Mouse (Mus musculus): ENCODE results near the gene Gm9857. TPM values are rescaled to one million over a fixed set of nuclear protein-coding genes. Genes with fewer than 3 reads are reported as not detected.

The Gm9857 gene
- not detected for total RNA-seq (2021)

DNA sequence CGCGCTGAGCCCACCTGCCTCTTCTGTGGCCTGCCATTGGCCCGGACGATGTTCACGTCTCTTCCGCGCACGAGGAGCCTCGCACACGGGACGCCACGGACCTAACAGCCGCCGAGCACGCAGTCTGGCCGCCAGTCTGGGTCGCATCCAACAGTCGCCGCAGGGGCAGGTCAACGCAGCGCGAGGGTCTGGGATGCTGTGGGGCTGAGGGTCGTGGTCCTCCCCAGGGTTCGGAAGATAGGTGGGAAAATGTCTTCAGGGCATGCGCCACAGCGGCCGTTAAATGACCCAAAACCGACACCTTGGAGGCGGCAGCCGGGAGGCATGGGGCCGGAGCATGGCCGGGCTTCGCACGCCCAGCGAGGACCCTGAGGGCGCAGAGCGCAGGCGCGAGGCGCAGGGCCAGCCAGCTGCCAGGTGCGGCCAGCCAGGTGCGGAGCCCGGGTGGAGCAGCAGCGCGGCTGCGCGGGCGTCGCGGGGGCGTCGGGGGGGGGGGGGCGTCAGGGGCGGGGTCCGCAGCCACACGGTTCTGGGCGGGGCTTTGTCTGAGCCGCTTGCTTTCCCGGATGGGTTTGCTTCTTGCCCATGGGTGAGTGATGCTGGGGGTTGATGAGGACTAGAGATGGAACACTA is at the start of gene Gm9857:
Gm9857 (minus strand) TSS at position 445 of the 633 bp plus-strand sequence.
- intact Hi-C loops (cut with DNase I) = no loop called here
- DNase-seq = no peak

DNA sequence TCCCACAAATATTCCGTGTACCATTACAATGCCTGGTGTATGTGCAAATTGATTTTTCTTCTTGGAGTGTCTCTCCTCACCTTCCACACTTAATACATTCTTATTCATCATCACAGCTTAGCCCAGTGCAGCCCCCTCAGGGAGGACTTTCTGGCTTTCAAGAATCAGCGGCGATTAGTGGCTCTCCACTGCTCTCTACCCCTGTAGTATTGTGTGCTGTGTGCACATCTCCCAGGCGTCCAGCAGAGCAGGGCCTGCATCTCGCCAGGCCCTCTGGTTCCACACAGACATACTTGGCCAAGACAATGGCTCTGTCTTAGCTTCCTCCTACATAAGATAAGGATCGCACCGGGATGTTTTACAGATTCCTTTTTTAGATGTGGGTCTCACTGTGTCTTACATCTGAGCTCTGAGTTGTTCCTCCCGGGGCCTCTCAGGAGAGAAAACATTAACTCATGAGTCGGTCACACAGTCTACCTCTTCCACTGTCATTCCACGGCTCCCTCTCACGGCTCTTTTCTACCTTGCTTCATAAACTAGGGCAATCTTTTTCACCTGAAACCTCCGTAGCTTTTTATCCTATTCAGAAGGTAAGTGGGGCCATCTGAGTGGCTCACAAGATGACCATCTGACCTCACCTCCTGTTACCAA is 46.9 kb upstream of the Gm9857 start:
- DNase-seq = no peak
- intact Hi-C loops (cut with DNase I) = no loop called here

DNA sequence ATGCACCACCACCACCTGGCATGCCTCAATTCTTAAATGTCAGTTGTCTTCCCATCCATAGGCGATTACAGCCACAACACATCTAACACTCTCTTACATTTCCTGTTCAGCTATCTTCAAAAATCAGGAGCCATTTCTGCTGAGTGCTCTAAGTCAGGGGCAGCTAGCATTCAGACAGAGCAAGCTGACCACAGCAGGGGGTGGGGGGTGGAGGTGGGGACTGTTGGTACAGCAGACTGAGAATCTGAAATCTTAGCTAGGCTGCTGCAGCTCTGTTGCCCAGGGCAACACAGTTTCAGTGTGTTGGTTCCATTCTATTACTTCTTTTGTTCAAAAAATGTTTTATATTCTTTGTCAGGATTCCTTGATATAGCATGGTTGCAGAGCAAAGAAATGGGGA is 46.3 kb upstream of the Gm9857 start:
- DNase-seq = no peak
- intact Hi-C loops (cut with DNase I) = no loop called here

DNA sequence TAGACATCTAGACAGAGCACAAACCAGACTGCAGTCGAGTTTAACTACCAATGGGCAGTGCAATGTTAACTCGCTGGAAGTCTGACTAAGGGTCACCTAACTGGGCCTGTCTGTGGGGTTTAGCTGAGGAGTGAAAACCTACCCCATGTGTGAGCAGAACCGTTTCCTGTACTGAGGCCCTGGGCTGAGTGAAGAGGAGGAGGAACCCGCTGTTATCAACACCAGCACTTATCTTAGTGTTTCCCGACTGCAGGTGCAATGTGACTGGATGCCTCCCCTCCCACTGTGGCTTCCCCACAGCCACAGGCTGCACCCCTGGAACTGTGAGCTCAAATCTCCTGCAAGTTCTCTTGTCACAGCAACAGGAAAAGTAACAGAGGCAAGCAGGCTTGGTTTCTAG is 43.7 kb upstream of the Gm9857 start:
- DNase-seq = no peak
- intact Hi-C loops (cut with DNase I) = no loop called here

DNA sequence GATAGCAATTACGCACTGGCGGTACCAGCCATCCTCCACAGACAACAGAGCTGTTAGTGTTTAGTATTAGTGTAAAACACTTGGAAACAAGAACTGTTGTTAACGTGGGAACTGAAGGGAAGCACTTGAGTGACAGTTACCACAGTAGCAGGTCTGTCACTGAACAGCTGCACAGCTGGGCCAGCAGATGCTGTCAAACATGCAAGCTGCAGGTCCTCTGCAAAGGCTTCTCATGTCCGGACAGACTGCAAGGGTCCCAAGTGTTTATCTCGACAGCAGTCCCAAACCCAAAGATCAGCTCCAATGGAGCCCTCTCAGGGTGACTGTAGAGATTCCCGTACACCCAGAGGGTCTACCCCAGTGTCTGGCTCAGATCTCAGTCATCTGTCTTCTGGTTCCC is 41.7 kb upstream of the Gm9857 start:
- intact Hi-C loops (cut with DNase I) = no loop called here
- no peak for DNase-seq

DNA sequence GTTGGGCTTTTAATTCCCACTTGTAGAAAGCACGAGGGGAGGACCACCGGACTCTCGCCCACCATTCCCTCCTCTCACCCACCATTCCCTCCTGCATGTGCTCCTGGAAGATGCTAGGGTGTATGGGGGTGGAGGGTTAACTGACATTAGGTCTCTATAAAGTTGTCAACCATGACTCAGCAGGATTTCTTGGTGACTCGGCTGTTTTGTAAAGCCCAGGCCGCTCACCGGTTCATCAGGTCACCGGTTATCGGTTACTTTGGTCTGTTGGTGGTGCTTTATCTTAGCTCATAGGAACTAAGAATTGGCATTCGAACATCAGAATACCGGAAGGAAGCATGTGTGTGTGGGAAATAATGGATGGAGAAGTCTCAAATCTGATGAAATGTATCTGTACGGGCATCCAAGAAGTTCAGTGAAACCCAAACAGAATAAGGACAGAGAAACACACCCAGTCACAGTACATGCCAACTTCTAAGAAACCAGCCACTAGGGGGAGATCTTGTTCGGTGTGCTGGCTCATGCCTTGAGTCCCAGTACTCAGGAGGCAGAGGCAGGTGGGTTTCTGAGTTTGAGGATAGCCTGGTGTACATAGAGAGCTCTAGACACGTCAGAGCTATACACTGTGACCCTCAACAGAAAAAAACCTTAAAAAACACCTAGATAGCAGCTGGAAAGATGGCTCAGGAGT is 37.2 kb upstream of the Gm9857 start:
- intact Hi-C loops (cut with DNase I) = loop anchor here (5.0 kb wide), 1 partner anchor 85 kb away; no protein-coding TSS in a partner anchor
- peak in 1 of 2 experiments; percentile 32 for DNase-seq

DNA sequence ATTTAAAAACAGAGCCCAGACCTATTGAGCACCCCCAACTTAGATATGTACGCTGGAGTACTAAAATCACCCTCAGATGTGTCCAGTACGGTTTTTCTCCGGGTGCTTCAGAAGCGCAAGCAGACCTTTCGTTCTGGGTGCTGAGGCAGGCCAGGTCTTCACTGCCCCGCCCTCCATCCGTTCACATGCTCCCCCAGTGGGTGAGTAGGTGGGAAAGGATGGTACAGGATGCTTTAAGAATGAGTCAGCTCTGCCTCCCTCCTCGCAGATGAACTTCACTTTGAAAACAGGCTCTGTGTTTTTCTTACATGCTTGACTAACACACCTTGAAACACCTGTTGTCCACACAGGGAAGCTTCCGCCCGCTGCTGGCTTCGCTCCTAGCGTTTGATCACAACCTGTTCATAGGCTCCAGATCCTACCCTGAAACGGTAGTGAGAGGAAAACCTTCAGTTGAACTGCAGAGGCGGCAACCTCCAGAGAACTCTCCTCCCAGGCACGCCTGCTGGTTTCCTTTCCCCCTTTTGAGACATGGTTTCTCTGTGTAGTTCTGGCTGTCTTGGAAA is 34.8 kb upstream of the Gm9857 start:
- no peak for DNase-seq

DNA sequence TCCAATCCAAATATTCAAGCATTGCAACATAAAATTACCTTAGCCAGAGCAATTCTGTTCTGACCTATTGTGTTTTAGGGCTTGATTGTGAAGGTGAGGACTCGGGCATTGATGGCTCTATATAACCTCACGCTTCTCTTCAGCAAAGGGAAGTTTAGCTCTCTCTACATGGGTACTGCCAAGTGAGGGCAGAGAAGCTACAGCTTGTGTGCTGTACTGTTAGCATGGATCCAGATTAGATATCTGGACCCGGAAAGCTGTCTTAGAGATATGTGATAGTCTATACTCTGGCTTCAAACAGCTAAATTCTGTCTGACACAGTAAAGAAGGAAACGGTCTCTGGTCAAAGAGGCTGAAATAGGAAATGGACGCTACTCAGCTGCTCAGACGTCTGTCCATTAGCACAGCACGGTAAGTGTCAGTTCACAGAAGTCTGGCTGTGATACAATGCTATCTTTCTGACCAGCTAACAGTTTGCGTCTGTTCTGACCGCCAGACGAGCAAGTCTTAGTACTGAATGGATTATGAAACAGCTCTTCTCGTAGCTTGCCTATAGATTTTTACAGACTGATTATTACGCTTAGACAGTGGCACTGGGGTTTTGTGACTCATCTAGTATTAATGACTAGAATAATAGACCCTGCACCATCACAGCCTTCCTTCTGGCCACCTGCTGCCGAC is 33.9 kb upstream of the Gm9857 start:
- DNase-seq = no peak
- intact Hi-C loops (cut with DNase I) = no loop called here

More for the DNA sequence above, 34.8 kb upstream of the Gm9857 start:
- intact Hi-C loops (cut with DNase I) = loop anchor here (5.0 kb wide), 1 partner anchor 87 kb away; no protein-coding TSS in a partner anchor

DNA sequence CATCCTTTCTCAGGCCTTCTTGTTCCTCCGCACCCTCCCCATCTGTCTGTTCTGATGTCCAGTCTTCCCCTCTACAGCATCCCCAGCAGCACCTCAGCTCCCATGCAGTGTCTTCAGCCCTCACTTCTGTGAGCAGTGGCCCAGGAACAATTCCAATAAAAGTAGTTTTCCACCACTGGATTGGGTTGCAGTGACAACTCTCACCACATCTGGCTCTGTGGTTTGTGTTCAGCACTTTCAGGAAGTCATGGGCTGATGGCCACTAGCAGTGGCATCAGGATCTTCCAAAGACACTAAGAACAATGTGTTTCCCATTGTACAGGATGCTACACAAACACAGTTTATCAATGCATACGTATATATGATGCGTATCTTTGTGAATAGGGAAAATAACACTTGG is 25.8 kb upstream of the Gm9857 start:
- intact Hi-C loops (cut with DNase I) = no loop called here
- no peak for DNase-seq

DNA sequence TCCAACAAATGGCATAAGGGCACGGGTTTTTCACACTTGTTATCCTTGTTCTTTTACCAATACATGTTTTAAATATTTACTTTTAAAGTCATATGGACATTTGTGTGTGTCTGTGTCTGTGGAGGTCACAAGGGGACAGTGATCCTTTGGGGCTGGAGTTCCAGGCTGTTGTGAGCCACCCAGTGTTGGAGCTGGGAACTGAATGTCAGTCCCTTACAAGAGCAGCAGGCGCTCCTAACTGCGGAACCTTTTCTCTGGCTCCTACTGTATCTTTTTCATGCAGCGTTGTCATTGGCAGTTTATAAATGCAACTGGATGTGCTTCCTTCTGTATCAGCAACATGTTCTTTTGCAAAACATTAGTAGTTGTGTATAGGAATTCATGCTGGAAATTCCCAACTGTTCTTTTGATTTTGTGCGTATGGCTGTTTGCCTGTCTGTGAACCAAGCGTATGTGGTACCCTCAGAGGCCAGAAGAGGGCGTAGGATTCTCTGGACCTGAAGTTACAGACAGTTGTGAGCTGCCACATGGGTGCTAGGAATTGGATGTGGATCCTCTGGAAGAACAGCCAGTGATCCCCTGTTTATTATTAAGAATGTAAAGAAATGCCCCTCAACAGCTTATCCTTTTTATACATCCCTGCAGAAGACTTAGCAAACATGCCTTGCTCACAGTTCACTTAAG is 24.3 kb upstream of the Gm9857 start:
- peak in 1 of 2 experiments; percentile 19 for DNase-seq
- intact Hi-C loops (cut with DNase I) = no loop called here

DNA sequence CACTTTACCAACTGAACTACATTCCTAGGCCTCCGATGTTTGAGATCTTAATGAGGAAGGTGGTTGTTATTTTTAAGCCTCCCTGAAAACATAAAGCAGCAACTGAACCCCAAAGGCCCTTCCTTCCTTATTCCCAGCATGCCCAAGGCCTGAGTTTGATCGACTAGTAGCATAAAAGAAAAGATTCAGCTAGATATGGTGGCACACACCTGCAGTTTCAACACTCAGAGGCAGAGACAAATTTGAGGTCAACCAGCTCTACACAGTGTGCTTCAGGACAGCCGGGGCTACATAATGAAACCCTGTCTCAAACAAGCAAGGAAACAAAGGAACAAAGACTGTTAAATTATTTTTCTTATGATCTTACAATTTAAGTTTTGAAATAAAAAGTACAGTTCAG is 23.5 kb upstream of the Gm9857 start:
- DNase-seq = no peak
- intact Hi-C loops (cut with DNase I) = no loop called here

DNA sequence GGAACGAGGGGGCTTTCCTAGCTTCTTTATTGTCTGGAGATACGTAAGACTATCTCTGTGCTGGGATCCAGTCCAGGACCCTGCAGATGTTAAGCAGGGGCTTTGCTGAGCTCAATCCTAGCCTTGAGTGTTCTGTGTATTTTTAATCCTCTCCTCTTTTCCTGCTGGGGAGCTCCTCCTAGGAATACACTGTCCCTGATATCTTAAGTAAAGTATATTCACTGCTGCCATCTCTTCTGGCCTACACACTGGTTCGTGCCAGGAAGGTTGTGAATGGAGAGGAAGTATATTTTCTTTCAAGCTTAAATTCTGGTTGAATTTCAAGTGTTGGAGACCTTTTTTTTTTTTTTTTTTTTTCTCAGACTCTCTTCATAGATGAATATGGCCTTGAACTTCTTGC is 23.0 kb upstream of the Gm9857 start:
- intact Hi-C loops (cut with DNase I) = no loop called here
- no peak for DNase-seq

DNA sequence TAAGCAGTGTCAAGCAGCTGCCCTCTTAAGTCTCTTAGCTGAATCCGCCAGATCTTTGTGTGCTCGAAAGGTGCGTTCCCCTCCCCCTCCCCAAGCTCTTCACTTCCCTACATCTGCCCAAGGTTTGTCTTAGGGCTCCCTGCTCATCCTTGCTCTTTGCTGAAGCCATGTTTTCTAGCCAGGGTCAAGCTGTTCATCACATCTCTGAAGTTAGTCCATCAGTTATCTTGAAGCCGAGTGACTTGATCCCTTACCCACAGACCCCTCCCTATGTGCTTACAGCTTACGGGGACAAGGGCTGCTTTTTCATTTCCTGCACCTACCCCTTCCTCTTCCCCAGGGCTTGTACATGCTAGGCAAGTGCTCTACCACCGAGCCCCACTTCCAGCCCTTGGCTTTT is 21.4 kb upstream of the Gm9857 start:
- intact Hi-C loops (cut with DNase I) = no loop called here

DNA sequence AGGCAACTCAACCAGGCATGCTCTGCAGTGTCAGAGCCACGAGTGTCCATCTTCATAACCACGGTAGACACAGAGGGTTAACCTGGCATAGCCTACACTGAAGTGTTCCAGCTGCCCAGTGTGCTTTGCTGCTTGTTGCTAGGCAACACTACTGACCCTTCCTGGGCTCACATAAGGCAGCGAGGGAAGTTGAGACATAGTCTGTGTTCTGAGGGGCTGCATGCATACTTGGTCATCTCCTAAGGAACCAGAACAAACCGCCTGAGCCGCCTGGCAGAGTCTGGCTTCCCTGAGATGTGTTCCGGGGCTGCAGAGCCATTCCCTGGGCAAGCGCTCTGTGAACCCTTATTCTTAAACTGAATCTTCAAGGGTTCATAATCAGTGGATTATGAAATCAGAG is 21.0 kb upstream of the Gm9857 start:
- DNase-seq = peak in 1 of 2 experiments; percentile 18
- intact Hi-C loops (cut with DNase I) = no loop called here

More for the DNA sequence above, 21.4 kb upstream of the Gm9857 start:
- no peak for DNase-seq

DNA sequence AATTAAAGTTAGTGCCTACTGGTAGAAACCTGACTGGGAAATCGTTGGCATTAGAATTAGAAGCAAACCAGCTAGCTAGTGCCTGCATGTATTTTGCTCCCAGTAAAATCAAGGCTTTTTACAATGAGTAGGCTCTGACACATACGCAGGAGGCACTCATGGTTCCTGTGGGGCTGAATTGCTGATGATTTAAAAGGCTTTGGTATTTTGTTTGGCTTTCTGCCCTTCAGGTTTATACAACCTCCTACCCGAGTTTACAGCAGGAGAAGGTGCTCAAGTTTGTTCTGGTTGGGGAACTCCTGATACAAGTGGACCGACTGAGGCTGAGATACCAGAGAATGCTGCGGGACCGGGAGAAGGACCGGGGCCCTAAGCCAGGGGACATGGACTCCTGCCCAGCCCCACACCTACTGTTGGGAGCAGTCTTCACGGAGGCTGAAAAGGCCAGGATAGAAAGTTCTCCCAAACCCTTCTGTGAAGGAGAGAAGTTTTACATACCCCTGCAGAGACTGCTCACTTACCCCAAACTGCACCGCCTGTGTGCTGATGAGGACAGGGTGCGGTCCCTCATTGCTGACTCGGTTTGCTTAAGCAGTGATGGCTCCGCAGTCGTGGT is 19.5 kb upstream of the Gm9857 start:
- intact Hi-C loops (cut with DNase I) = no loop called here
- no peak for DNase-seq

DNA sequence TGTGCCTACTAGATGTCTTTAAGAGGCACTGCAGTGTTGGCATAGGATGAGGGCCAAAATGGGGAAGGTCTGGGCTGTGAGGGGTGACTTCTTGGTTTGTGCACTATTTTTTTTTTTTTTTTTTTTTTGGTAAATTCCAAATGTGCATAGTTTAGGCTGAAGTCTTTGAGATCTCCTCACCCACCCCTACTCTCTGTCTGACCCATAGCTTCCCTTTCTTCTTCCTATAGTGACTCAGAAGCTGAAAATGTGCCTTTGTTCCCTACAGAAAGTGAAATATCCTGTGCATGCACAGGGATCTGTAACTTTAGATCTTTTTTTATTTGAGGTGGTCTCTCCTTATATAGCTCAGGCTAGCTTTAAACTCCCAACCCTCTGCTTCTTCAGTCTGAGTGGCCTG is 17.7 kb upstream of the Gm9857 start:
- intact Hi-C loops (cut with DNase I) = no loop called here

DNA sequence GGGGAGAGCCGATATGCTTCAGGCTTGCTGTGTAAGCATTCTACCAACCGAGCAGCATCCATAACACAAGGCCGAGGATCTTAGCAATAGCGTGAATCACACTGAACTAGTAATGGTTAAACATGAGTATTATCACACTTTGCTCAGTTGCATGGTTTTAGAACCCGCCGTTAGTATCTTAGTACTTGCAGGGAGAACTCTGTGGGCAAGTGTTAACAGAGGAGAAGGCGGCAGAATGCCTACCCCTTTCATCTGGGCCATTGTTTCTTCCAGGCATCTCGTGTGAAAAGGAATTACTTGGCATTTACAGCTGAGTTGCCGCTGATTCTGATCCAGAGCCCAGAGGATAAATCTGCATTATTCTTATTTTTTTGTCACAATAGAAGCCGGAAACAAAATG is 751 bp upstream of the Gm9857 start:
- no peak for DNase-seq
- intact Hi-C loops (cut with DNase I) = no loop called here

More for the DNA sequence above, 17.7 kb upstream of the Gm9857 start:
- DNase-seq = no peak

DNA sequence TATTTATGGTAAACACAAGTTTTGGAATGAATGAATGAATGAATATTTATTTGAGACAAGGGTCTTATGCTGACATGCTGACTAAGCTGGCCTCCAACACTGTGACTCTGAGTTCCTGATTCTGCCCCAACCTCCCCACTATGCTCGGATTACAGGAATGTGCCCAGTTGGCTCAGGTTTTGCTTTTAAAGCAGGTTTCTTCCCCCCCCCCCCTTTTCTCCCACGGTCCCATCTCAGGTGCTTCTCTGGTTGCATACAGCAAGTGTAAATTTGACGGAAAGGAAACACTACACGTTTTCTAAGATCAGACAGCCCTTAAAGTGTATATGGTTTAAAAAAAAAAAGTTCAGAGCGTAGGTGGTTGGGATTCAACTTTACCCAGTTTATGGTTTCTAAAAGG is 672 bp downstream of the Gm9857 start, which contains the start of gene Henmt1:
Henmt1 (plus strand) TSS at position 301 of the 400 bp plus-strand sequence.
- intact Hi-C loops (cut with DNase I) = no loop called here
- no peak for DNase-seq

DNA sequence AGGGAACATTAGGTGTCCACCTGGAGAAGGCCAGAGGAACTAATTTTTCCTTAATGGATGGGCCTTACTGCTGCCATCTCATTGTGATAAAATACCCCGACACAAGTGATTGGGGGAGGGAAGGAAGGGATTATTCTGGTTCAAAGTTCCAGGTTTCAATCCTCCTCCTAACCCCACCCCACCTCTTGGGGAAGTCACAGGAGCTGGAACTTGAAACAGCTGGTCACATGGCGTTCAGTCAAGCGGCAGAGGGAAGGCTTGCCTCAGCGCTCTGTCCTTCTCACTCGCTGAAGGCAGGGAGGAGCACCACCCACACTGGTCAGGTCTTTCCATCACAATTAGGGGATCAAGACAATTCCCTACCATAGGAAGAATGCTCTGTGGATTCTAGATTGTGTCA is 1.6 kb downstream of the Gm9857 start:
- intact Hi-C loops (cut with DNase I) = no loop called here
- DNase-seq = no peak

DNA sequence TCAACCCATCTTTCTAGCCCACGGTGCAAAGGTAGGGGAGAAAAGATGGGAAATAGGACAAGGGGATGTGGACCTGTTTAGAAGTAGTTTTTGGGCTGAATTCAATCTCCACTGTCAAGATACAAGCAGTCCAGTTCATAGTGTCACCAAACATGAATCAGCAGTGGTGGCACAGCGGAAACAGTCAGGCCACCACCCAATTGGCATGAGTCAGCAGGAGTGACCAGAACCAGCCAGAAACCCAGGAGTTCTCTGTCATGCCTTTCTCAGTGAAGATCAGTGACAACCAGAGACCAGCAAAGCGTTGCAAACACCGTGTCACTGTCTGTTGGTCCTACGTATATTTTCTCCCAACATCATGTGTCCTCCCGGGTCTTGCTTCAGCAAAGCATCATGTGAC is 6.7 kb downstream of the Gm9857 start:
- intact Hi-C loops (cut with DNase I) = no loop called here
- DNase-seq = no peak

Data from heart, postnatal 10 days (tissue).